Mouse (Mus musculus): ENCODE data around the gene Galns. TPM values are rescaled to one million over a fixed set of nuclear protein-coding genes. Genes with fewer than 3 reads are reported as not detected.
A peak's percentile ranks its signal among the peaks of the same experiment; 100 is the strongest.

The Galns gene
- polyA plus RNA-seq, 1 experiment: 17.6 TPM

DNA sequence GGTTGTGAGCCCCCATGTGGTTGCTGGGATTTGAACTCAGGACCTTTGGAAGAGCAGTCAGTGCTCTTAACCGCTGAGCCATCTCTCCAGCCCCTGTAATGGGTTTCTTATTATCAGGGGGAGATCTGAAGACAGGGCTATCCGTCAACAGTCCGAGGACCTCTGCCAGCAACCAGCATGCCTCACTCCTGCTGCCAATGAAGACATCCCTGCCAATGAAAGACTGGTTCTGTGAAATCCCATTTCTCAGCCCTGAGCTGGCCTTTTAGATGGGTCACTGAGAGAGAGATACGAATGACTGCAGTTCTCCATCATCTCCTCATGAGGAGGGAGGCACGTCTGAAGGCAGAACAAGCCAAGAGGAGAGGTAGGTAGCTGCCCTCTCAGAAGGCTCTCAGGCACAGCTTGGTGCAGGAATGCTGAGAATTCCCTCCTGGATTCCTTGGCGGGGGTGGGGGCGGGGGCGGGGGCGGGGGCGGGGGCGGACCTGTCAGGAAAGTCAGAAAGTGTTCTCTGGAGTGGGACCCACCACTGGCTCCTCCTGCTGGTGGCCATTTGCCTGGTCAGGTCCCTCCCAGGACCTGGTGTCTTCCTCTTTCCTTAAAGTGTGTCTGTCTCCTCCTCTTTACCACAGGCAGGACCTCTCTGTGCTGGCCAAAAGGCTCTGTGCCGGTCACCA, 52.5 kb downstream of the Galns start:
- Histone ChIP-seq H3K79me2 (ENCODE audit: control insufficient read depth, insufficient read depth) (no peaks in the 10 kb centered on the region), H3K36me3 (ENCODE audit: control insufficient read depth, insufficient read depth) (no peaks in the 10 kb centered on the region), H3K4me3 (no peak overlapping the region), H3K4me2 (ENCODE audit: low read depth) (no peak overlapping the region), H3K27me3 (ENCODE audit: control insufficient read depth, insufficient read depth, insufficient read length) (no peaks in the 10 kb centered on the region), H3ac (ENCODE audit: control insufficient read depth, insufficient read length) (no peak overlapping the region)
- no peak for TF ChIP-seq TCF12 (IDR thresholded peaks at IDR 0.05; ENCODE audit: insufficient read depth, poor library complexity, severe bottlenecking)
- TF ChIP-seq CEBPB (IDR thresholded peaks at IDR 0.05; ENCODE audit: insufficient read depth, poor library complexity, severe bottlenecking): no peak
- no peak for TF ChIP-seq USF1 (IDR thresholded peaks at IDR 0.05; ENCODE audit: low read depth)
- TF ChIP-seq TCF3 (IDR thresholded peaks at IDR 0.05; ENCODE audit: insufficient read length, low read depth): no peak
- TF ChIP-seq POLR2AphosphoS2 (IDR thresholded peaks at IDR 0.05; ENCODE audit: insufficient read length, low read depth): no peak
- no peak for TF ChIP-seq MYOD1 (IDR thresholded peaks at IDR 0.05; ENCODE audit: control insufficient read depth in 1 of 3, insufficient read length in 2 of 3, low read depth in 2 of 3)
- no peak for TF ChIP-seq E2F4 (IDR thresholded peaks at IDR 0.05; ENCODE audit: insufficient read depth)
- no peak for TF ChIP-seq REST (IDR thresholded peaks at IDR 0.05; ENCODE audit: insufficient read depth, insufficient read length)
- TF ChIP-seq POLR2A (IDR thresholded peaks at IDR 0.05; ENCODE audit: insufficient read length, low read depth): no peak
- no peak for TF ChIP-seq SRF (IDR thresholded peaks at IDR 0.05; ENCODE audit: control insufficient read depth, insufficient read length, low read depth)
- no peak for TF ChIP-seq MYOG (IDR thresholded peaks at IDR 0.05; ENCODE audit: control insufficient read depth in 1 of 3, insufficient read depth in 1 of 3, insufficient read length in 2 of 3, low read depth in 2 of 3)
- no peak for TF ChIP-seq MAX (IDR thresholded peaks at IDR 0.05; ENCODE audit: low read depth)

DNA sequence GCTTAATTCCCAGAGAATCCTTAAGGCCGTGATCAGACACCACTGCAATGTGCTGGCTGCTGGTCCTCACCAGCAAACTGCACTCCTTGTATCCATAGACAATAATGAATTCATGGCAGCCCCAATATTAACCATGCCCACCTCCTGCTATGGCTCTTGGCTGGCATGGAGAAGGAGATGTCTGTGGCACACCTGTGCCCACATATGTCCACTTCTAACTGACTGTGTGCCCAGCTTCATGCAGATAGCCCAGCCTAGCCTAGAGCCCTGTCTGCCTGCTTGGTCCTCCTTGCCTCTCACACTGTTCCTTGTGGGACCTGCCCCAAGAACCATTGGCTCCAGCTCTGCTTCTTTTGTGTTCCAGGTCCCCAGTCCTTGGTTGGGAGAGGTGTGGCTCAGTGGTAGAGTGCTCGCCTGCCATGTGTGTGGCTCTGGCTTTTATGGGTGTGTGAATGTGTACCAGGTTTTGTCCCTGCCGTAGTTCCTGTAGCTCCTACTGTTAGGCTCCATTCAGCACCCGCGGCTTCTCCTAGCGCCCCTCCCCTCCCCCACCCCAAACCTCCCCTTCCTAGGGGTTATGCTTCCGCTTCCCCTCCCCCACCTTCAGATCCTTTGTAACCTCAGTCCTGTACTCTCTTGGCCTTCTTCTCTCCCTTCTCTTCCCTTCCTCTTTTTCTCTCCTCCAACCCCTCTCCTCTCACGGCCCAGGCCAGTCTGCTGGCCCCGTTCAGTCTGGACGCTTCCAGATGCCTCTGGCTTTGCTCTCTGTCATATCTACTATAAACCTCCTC, 53.8 kb downstream of the Galns start:
- H3K79me2 ChIP-seq (ENCODE audit: control insufficient read depth, insufficient read depth): no peaks in the 10 kb centered on the region
- TF ChIP-seq POLR2A (IDR thresholded peaks at IDR 0.05; ENCODE audit: insufficient read length, low read depth): peak; percentile 33
- TF ChIP-seq REST (IDR thresholded peaks at IDR 0.05; ENCODE audit: insufficient read depth, insufficient read length): no peak
- peak overlapping the region; percentile 81 for H3K4me2 ChIP-seq (ENCODE audit: low read depth)
- no peak overlapping the region for H3ac ChIP-seq (ENCODE audit: control insufficient read depth, insufficient read length)
- H3K27me3 ChIP-seq (ENCODE audit: control insufficient read depth, insufficient read depth, insufficient read length): no peaks in the 10 kb centered on the region
- H3K36me3 ChIP-seq (ENCODE audit: control insufficient read depth, insufficient read depth): no peaks in the 10 kb centered on the region
- no peak overlapping the region for H3K4me3 ChIP-seq

DNA sequence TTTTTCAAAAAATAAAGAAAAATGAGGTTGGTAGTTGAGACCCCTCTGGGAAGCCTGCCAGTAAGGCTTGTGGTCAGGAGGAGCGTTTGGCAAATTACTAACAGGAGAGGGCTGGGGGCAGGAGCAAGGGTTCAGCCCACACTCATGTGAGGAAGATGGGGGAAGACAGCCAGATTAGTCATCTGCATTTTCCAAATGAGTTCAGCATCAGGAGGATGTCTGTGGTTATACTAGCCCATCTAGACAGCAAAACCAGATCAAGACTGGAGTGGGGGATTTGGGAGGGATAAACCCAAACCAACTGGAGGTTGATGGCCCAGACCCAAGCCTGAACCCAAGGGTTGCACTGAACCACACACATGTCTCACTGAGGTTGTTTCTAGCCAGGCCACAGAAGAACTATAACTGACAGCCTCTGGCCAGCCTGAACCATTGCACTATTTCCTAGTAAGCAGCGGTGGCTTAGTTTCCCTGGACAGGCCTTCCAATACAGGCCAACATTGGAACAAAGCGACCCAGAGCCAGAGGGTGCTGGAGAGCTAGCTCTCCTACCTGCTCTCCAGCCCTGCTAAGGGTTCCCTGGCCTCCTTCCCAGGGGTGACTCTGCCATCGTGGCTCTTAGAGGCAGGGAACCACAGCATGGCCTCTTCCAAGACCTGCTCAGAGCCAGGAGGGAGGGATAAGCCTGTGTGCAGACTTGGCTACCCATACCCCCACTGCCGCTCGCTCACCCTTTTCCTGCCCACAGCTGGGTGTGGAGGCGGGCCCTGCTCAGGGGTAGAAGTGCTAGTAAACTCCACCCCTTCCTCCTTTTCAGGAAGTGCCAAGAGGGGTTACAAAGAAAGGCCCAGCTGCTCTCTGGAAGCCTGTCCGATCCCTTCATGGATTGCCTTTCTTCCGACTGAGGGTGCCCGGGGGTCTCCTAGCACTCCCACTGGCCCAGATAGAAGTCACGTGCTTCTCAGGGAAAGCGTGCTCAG, 54.9 kb downstream of the Galns start:
- Histone ChIP-seq H3K4me2 (ENCODE audit: low read depth) (peak overlapping the region; percentile 81), H3K36me3 (ENCODE audit: control insufficient read depth, insufficient read depth) (no peaks in the 10 kb centered on the region), H3K27me3 (ENCODE audit: control insufficient read depth, insufficient read depth, insufficient read length) (no peaks in the 10 kb centered on the region), H3ac (ENCODE audit: control insufficient read depth, insufficient read length) (no peak overlapping the region), H3K79me2 (ENCODE audit: control insufficient read depth, insufficient read depth) (no peaks in the 10 kb centered on the region), H3K4me3 (no peak overlapping the region)
- no peak for TF ChIP-seq USF1 (IDR thresholded peaks at IDR 0.05; ENCODE audit: low read depth)
- no peak for TF ChIP-seq MAX (IDR thresholded peaks at IDR 0.05; ENCODE audit: low read depth)
- TF ChIP-seq E2F4 (IDR thresholded peaks at IDR 0.05; ENCODE audit: insufficient read depth): no peak
- no peak for TF ChIP-seq CEBPB (IDR thresholded peaks at IDR 0.05; ENCODE audit: insufficient read depth, poor library complexity, severe bottlenecking)
- TF ChIP-seq REST (IDR thresholded peaks at IDR 0.05; ENCODE audit: insufficient read depth, insufficient read length): no peak
- peak; percentile 75 for TF ChIP-seq POLR2A (IDR thresholded peaks at IDR 0.05; ENCODE audit: insufficient read length, low read depth)
- TF ChIP-seq POLR2AphosphoS2 (IDR thresholded peaks at IDR 0.05; ENCODE audit: insufficient read length, low read depth): no peak
- peak in 1 of 3 experiments; percentile 16 for TF ChIP-seq MYOG (IDR thresholded peaks at IDR 0.05; ENCODE audit: control insufficient read depth in 1 of 3, insufficient read depth in 1 of 3, insufficient read length in 2 of 3, low read depth in 2 of 3)
- TF ChIP-seq MYOD1 (IDR thresholded peaks at IDR 0.05; ENCODE audit: control insufficient read depth in 1 of 3, insufficient read length in 2 of 3, low read depth in 2 of 3): peak in 1 of 3 experiments; percentile 38
- no peak for TF ChIP-seq SRF (IDR thresholded peaks at IDR 0.05; ENCODE audit: control insufficient read depth, insufficient read length, low read depth)
- no peak for TF ChIP-seq TCF3 (IDR thresholded peaks at IDR 0.05; ENCODE audit: insufficient read length, low read depth)

DNA sequence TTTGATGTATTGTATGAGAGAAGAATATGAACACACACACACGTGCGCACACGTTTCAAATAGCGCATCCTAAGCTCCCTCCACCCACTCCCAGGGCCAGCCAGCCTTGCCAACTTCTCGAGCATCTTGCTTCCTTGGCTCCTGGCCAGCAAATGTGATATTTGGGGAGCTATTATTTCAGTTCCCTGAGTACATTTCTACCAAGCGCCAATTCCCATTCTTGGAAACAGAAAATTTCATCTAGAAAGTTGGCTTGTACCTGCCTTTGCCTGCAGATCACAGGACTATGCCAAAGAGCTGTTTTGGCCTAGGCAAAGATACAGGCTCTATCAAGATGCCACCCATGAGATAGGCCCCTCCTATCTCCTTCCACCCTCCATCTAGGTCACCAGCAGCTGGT, 56.5 kb downstream of the Galns start:
- Histone ChIP-seq H3K4me3 (no peak overlapping the region), H3K27me3 (ENCODE audit: control insufficient read depth, insufficient read depth, insufficient read length) (no peaks in the 10 kb centered on the region), H3K79me2 (ENCODE audit: control insufficient read depth, insufficient read depth) (peaks cover 8% of the 10 kb centered on the region), H3K36me3 (ENCODE audit: control insufficient read depth, insufficient read depth) (no peaks in the 10 kb centered on the region), H3ac (ENCODE audit: control insufficient read depth, insufficient read length) (no peak overlapping the region), H3K4me2 (ENCODE audit: low read depth) (no peak overlapping the region)
- TF ChIP-seq REST (IDR thresholded peaks at IDR 0.05; ENCODE audit: insufficient read depth, insufficient read length) (no peak), TCF3 (IDR thresholded peaks at IDR 0.05; ENCODE audit: insufficient read length, low read depth) (no peak), POLR2AphosphoS2 (IDR thresholded peaks at IDR 0.05; ENCODE audit: insufficient read length, low read depth) (no peak), TCF12 (IDR thresholded peaks at IDR 0.05; ENCODE audit: insufficient read depth, poor library complexity, severe bottlenecking) (no peak), MYOD1 (IDR thresholded peaks at IDR 0.05; ENCODE audit: control insufficient read depth in 1 of 3, insufficient read length in 2 of 3, low read depth in 2 of 3) (no peak), POLR2A (IDR thresholded peaks at IDR 0.05; ENCODE audit: insufficient read length, low read depth) (no peak), MAX (IDR thresholded peaks at IDR 0.05; ENCODE audit: low read depth) (no peak), CEBPB (IDR thresholded peaks at IDR 0.05; ENCODE audit: insufficient read depth, poor library complexity, severe bottlenecking) (no peak)

Measured in myocyte (in vitro differentiated cells).